Mouse (Mus musculus): ENCODE data around the gene Otub1. TPM values are rescaled to one million over a fixed set of nuclear protein-coding genes. Genes with fewer than 3 reads are reported as not detected.

Gene Otub1
- polyA plus RNA-seq, 1 experiment from 2014 or later: 153 TPM

- Histone ChIP-seq H3K27me3 (ENCODE audit: control insufficient read depth, insufficient read depth, low read length) (peaks cover 36% of the 10 kb centered on the region), H3K27ac (replicated peaks in 1 of 2; ENCODE audit: control insufficient read depth in 1 of 2, insufficient read depth in 1 of 2, low read depth in 2 of 2, low read length in 2 of 2) (peak overlapping the region in 1 of 2 experiments; percentile 3; a peak in 1 of 4 replicates), H3K4me3 (ENCODE audit: control insufficient read depth in 1 of 2, insufficient read depth in 1 of 2, low read depth in 1 of 2, low read length in 2 of 2) (peak overlapping the region; percentile 14 to 17)
Measured at GRCm38 (mm10) chr19:7182273-7182949, 23.7 kb downstream of the Otub1 start.

GRCm38 (mm10) chr19:7181496-7181895 lies 24.6 kb downstream of the Otub1 start:
- Histone ChIP-seq H3K9me3 (ENCODE audit: control insufficient read depth, low read length) (no peaks in the 10 kb centered on the region), H3K9ac (ENCODE audit: low read length) (no peak overlapping the region), H3K4me1 (ENCODE audit: control insufficient read depth in 2 of 2, insufficient read depth in 2 of 2, low read length in 2 of 2) (peaks cover 10 to 24% of the 10 kb centered on the region in 2 experiments), H3K27me3 (ENCODE audit: control insufficient read depth, insufficient read depth, low read length) (peaks cover 36% of the 10 kb centered on the region), H3K36me3 (ENCODE audit: control insufficient read depth, insufficient read depth, low read length) (no peaks in the 10 kb centered on the region), H3K27ac (replicated peaks in 1 of 2; ENCODE audit: control insufficient read depth in 1 of 2, insufficient read depth in 1 of 2, low read depth in 2 of 2, low read length in 2 of 2) (0 out of 4 replicates have a peak overlapping the region, but pooled peaks of 1 of the 2 experiments have one; percentile 3), H3K4me2 (ENCODE audit: low read length) (no peak overlapping the region), H3K4me3 (ENCODE audit: control insufficient read depth in 1 of 2, insufficient read depth in 1 of 2, low read depth in 1 of 2, low read length in 2 of 2) (no peak overlapping the region)
- ATAC-seq (ENCODE audit: insufficient number of reproducible peaks, insufficient read depth, low FRiP score, low read depth): no peak
- 66% methylated on average over 7 of the region's 7 CpGs for WGBS

More at GRCm38 (mm10) chr19:7182273-7182949, 23.7 kb downstream of the Otub1 start:
- Histone ChIP-seq H3K4me1 (ENCODE audit: control insufficient read depth in 2 of 2, insufficient read depth in 2 of 2, low read length in 2 of 2) (peaks cover 10 to 24% of the 10 kb centered on the region in 2 experiments), H3K4me2 (ENCODE audit: low read length) (peak overlapping the region; percentile 58), H3K9ac (ENCODE audit: low read length) (peak overlapping the region; percentile 54), H3K9me3 (ENCODE audit: control insufficient read depth, low read length) (no peaks in the 10 kb centered on the region), H3K36me3 (ENCODE audit: control insufficient read depth, insufficient read depth, low read length) (no peaks in the 10 kb centered on the region)
- peak; percentile 37 for ATAC-seq (ENCODE audit: insufficient number of reproducible peaks, insufficient read depth, low FRiP score, low read depth)
- WGBS: 3% methylated on average over 23 of the region's 23 CpGs

GRCm38 (mm10) chr19:7180756-7181405 lies 25.2 kb downstream of the Otub1 start:
- Histone ChIP-seq H3K9me3 (ENCODE audit: control insufficient read depth, low read length) (no peaks in the 10 kb centered on the region), H3K4me2 (ENCODE audit: low read length) (no peak overlapping the region), H3K27ac (replicated peaks in 1 of 2; ENCODE audit: control insufficient read depth in 1 of 2, insufficient read depth in 1 of 2, low read depth in 2 of 2, low read length in 2 of 2) (no peak overlapping the region), H3K36me3 (ENCODE audit: control insufficient read depth, insufficient read depth, low read length) (no peaks in the 10 kb centered on the region), H3K9ac (ENCODE audit: low read length) (no peak overlapping the region), H3K4me1 (ENCODE audit: control insufficient read depth in 2 of 2, insufficient read depth in 2 of 2, low read length in 2 of 2) (peaks cover 10 to 31% of the 10 kb centered on the region in 2 experiments), H3K4me3 (ENCODE audit: control insufficient read depth in 1 of 2, insufficient read depth in 1 of 2, low read depth in 1 of 2, low read length in 2 of 2) (no peak overlapping the region), H3K27me3 (ENCODE audit: control insufficient read depth, insufficient read depth, low read length) (peaks cover 30% of the 10 kb centered on the region)
- ATAC-seq (ENCODE audit: insufficient number of reproducible peaks, insufficient read depth, low FRiP score, low read depth): no peak
- WGBS: 78% methylated on average over 8 of the region's 8 CpGs

- H3K4me2 ChIP-seq (ENCODE audit: low read length): no peak overlapping the region
- H3K4me1 ChIP-seq (ENCODE audit: control insufficient read depth in 2 of 2, insufficient read depth in 2 of 2, low read length in 2 of 2): peaks cover 10 to 34% of the 10 kb centered on the region in 2 experiments
- WGBS: 51% methylated on average over 3 of the region's 3 CpGs
- H3K9ac ChIP-seq (ENCODE audit: low read length): no peak overlapping the region
- no peak overlapping the region for H3K27ac ChIP-seq (replicated peaks in 1 of 2; ENCODE audit: control insufficient read depth in 1 of 2, insufficient read depth in 1 of 2, low read depth in 2 of 2, low read length in 2 of 2)
- no peaks in the 10 kb centered on the region for H3K9me3 ChIP-seq (ENCODE audit: control insufficient read depth, low read length)
- no peak overlapping the region for H3K4me3 ChIP-seq (ENCODE audit: control insufficient read depth in 1 of 2, insufficient read depth in 1 of 2, low read depth in 1 of 2, low read length in 2 of 2)
- no peaks in the 10 kb centered on the region for H3K36me3 ChIP-seq (ENCODE audit: control insufficient read depth, insufficient read depth, low read length)
- peaks cover 17% of the 10 kb centered on the region; the same call in 1 of the 2 replicates for H3K27me3 ChIP-seq (ENCODE audit: control insufficient read depth, insufficient read depth, low read length)
- no peak for ATAC-seq (ENCODE audit: insufficient number of reproducible peaks, insufficient read depth, low FRiP score, low read depth)
Measured at GRCm38 (mm10) chr19:7178841-7179452, 27.2 kb downstream of the Otub1 start.

- Histone ChIP-seq H3K36me3 (ENCODE audit: control insufficient read depth, insufficient read depth, low read length) (no peaks in the 10 kb centered on the region), H3K4me3 (ENCODE audit: control insufficient read depth in 1 of 2, insufficient read depth in 1 of 2, low read depth in 1 of 2, low read length in 2 of 2) (no peak overlapping the region), H3K9ac (ENCODE audit: low read length) (no peak overlapping the region), H3K27ac (replicated peaks in 1 of 2; ENCODE audit: control insufficient read depth in 1 of 2, insufficient read depth in 1 of 2, low read depth in 2 of 2, low read length in 2 of 2) (no peak overlapping the region), H3K9me3 (ENCODE audit: control insufficient read depth, low read length) (no peaks in the 10 kb centered on the region), H3K4me2 (ENCODE audit: low read length) (no peak overlapping the region), H3K4me1 (ENCODE audit: control insufficient read depth in 2 of 2, insufficient read depth in 2 of 2, low read length in 2 of 2) (peaks cover 10 to 33% of the 10 kb centered on the region in 2 experiments), H3K27me3 (ENCODE audit: control insufficient read depth, insufficient read depth, low read length) (peaks cover 12% of the 10 kb centered on the region; the same call in 1 of the 2 replicates)
- no peak for ATAC-seq (ENCODE audit: insufficient number of reproducible peaks, insufficient read depth, low FRiP score, low read depth)
- WGBS: 62% methylated on average over 13 of the region's 13 CpGs
Measured at GRCm38 (mm10) chr19:7177804-7178511, 28.2 kb downstream of the Otub1 start.

- WGBS: 15% methylated on average over 11 of the region's 11 CpGs
- H3K36me3 ChIP-seq (ENCODE audit: control insufficient read depth, insufficient read depth, low read length): no peaks in the 10 kb centered on the region
- H3K27me3 ChIP-seq (ENCODE audit: control insufficient read depth, insufficient read depth, low read length): 0 out of 2 replicates have a peak, but pooled peaks cover 4% of the 10 kb centered on the region
- no peaks in the 10 kb centered on the region for H3K9me3 ChIP-seq (ENCODE audit: control insufficient read depth, low read length)
- H3K4me1 ChIP-seq (ENCODE audit: control insufficient read depth in 2 of 2, insufficient read depth in 2 of 2, low read length in 2 of 2): peaks cover 17 to 31% of the 10 kb centered on the region in 2 experiments
- no peak overlapping the region for H3K27ac ChIP-seq (replicated peaks in 1 of 2; ENCODE audit: control insufficient read depth in 1 of 2, insufficient read depth in 1 of 2, low read depth in 2 of 2, low read length in 2 of 2)
- H3K4me3 ChIP-seq (ENCODE audit: control insufficient read depth in 1 of 2, insufficient read depth in 1 of 2, low read depth in 1 of 2, low read length in 2 of 2): no peak overlapping the region
- no peak overlapping the region for H3K4me2 ChIP-seq (ENCODE audit: low read length)
- H3K9ac ChIP-seq (ENCODE audit: low read length): no peak overlapping the region
- ATAC-seq (ENCODE audit: insufficient number of reproducible peaks, insufficient read depth, low FRiP score, low read depth): no peak
Measured at GRCm38 (mm10) chr19:7176041-7176696, 29.9 kb downstream of the Otub1 start.

All from heart, embryonic 14.5 days (tissue).